Mouse (Mus musculus): ENCODE data around the gene Nr2f1. TPM values are rescaled to one million over a fixed set of nuclear protein-coding genes. Genes with fewer than 3 reads are reported as not detected.

The Nr2f1 gene
- polyA plus RNA-seq, 1 experiment from 2014 or later, result 82.0 TPM

- Histone ChIP-seq H3K4me2 (ENCODE audit: low read length) (peak overlapping the region; percentile 55), H3K9ac (ENCODE audit: low read length) (peak overlapping the region; percentile 81), H3K4me1 (ENCODE audit: control insufficient read depth, insufficient read depth, low read length) (peaks cover 12% of the 10 kb centered on the region), H3K9me3 (replicated peaks; ENCODE audit: control insufficient read depth, low read length) (no peaks in the 10 kb centered on the region), H3K27me3 (replicated peaks; ENCODE audit: control insufficient read depth, insufficient read depth, low read length) (peaks cover 17% of the 10 kb centered on the region), H3K4me3 (ENCODE audit: low read depth, low read length) (peak overlapping the region; percentile 33), H3K27ac (ENCODE audit: low read depth, low read length) (peak overlapping the region; percentile 96), H3K36me3 (ENCODE audit: control insufficient read depth, insufficient read depth, low read length) (no peaks in the 10 kb centered on the region)
- ATAC-seq, result no peak
- DNase-seq (ENCODE audit: low spot score), result no peak
- 18% methylated on average over 5 of the region's 5 CpGs for WGBS
These were observed 20.8 kb downstream of the Nr2f1 start for GRCm38 (mm10) chr13:78178771-78179170.

DNA sequence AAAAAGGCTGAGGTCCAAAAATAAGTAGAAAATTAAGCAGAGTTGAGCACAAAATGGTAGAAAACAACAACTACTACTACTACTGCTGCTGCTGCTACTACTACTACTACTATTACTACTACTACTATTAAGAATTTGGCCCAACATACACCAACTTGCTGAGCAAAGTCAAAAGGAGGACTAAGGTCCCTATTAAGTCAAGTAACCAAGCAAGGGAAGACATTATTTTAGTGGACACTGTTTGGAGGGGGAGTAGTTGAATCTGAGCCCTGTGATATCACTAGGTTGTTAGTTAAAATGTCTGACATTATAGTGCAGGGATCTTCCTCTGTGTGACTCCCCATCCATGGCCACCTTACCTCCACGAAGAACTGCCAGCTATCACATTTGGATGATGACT is 21.5 kb downstream of the Nr2f1 start:
- Histone ChIP-seq H3K27ac (ENCODE audit: low read depth, low read length) (peak overlapping the region; percentile 96), H3K27me3 (replicated peaks; ENCODE audit: control insufficient read depth, insufficient read depth, low read length) (peaks cover 16% of the 10 kb centered on the region), H3K36me3 (ENCODE audit: control insufficient read depth, insufficient read depth, low read length) (no peaks in the 10 kb centered on the region), H3K4me2 (ENCODE audit: low read length) (peak overlapping the region; percentile 55), H3K4me3 (ENCODE audit: low read depth, low read length) (peak overlapping the region; percentile 33), H3K9ac (ENCODE audit: low read length) (peak overlapping the region; percentile 81), H3K4me1 (ENCODE audit: control insufficient read depth, insufficient read depth, low read length) (peaks cover 10% of the 10 kb centered on the region), H3K9me3 (replicated peaks; ENCODE audit: control insufficient read depth, low read length) (no peaks in the 10 kb centered on the region)
- ATAC-seq, result no peak
- peak; percentile 15 for DNase-seq (ENCODE audit: low spot score)
- 16% methylated on average over 1 of the region's 1 CpGs for WGBS

DNA sequence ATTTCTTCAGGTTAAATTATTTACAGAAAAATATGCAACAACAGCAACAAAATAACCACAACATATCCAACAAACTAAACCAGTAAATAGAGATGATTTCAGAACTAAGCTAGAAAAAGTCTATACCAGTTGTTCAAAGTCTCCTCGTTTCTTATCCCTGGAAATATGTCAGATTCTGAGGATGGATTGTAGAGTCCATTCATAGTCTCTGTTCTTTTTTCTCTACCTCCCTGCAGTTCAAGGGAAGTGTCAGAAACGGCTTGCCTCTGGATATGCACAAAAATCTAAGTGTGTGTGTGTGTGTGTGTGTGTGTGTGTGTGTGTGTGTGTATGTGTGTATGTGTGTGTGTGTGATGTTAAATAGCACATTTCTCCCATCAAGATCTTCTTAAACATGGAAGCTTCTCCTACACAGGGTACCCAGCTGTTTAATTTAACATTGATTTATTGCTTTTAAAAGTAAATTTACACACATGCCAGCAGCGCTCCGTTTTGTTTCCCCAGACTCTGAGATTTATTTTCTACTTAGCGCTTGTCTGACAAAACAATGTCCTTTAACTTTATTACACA is 22.1 kb downstream of the Nr2f1 start:
- H3K36me3 ChIP-seq (ENCODE audit: control insufficient read depth, insufficient read depth, low read length), result no peaks in the 10 kb centered on the region
- H3K27ac ChIP-seq (ENCODE audit: low read depth, low read length), result peak overlapping the region; percentile 96
- H3K4me2 ChIP-seq (ENCODE audit: low read length), result peak overlapping the region; percentile 55
- WGBS, result 22% methylated on average over 5 of the region's 5 CpGs
- peaks cover 20% of the 10 kb centered on the region for H3K27me3 ChIP-seq (replicated peaks; ENCODE audit: control insufficient read depth, insufficient read depth, low read length)
- H3K9ac ChIP-seq (ENCODE audit: low read length), result peak overlapping the region; percentile 81
- DNase-seq (ENCODE audit: low spot score) (peak; percentile 42), ATAC-seq (no peak)
- peak overlapping the region; percentile 33 for H3K4me3 ChIP-seq (ENCODE audit: low read depth, low read length)
- peaks cover 10% of the 10 kb centered on the region; the same call in 1 of the 2 replicates for H3K4me1 ChIP-seq (ENCODE audit: control insufficient read depth, insufficient read depth, low read length)
- no peaks in the 10 kb centered on the region for H3K9me3 ChIP-seq (replicated peaks; ENCODE audit: control insufficient read depth, low read length)

GRCm38 (mm10) chr13:78175821-78176380 is 23.7 kb downstream of the Nr2f1 start:
- Histone ChIP-seq H3K4me1 (ENCODE audit: control insufficient read depth, insufficient read depth, low read length) (0 out of 2 replicates have a peak, but pooled peaks cover 7% of the 10 kb centered on the region), H3K4me3 (ENCODE audit: low read depth, low read length) (peak overlapping the region; percentile 11), H3K36me3 (ENCODE audit: control insufficient read depth, insufficient read depth, low read length) (no peaks in the 10 kb centered on the region), H3K9me3 (replicated peaks; ENCODE audit: control insufficient read depth, low read length) (no peaks in the 10 kb centered on the region), H3K27me3 (replicated peaks; ENCODE audit: control insufficient read depth, insufficient read depth, low read length) (peaks cover 25% of the 10 kb centered on the region), H3K9ac (ENCODE audit: low read length) (peak overlapping the region; percentile 61), H3K4me2 (ENCODE audit: low read length) (peak overlapping the region; percentile 43), H3K27ac (ENCODE audit: low read depth, low read length) (peak overlapping the region; percentile 73)
- WGBS, result 2% methylated on average over 8 of the region's 8 CpGs
- DNase-seq (ENCODE audit: low spot score) (peak; percentile 90), ATAC-seq (peak; percentile 21; the same call in 1 of the 2 replicates)

GRCm38 (mm10) chr13:78174891-78175290 is 24.7 kb downstream of the Nr2f1 start:
- Histone ChIP-seq H3K9me3 (replicated peaks; ENCODE audit: control insufficient read depth, low read length) (no peaks in the 10 kb centered on the region), H3K4me1 (ENCODE audit: control insufficient read depth, insufficient read depth, low read length) (0 out of 2 replicates have a peak, but pooled peaks cover 9% of the 10 kb centered on the region), H3K9ac (ENCODE audit: low read length) (peak overlapping the region; percentile 40), H3K27me3 (replicated peaks; ENCODE audit: control insufficient read depth, insufficient read depth, low read length) (peaks cover 31% of the 10 kb centered on the region), H3K36me3 (ENCODE audit: control insufficient read depth, insufficient read depth, low read length) (no peaks in the 10 kb centered on the region), H3K27ac (ENCODE audit: low read depth, low read length) (peak overlapping the region; percentile 35), H3K4me2 (ENCODE audit: low read length) (peak overlapping the region; percentile 43), H3K4me3 (ENCODE audit: low read depth, low read length) (no peak overlapping the region)
- DNase-seq (ENCODE audit: low spot score) (peak; percentile 20), ATAC-seq (no peak)
- 26% methylated on average over 1 of the region's 1 CpGs for WGBS

- WGBS, result 2% methylated on average over 3 of the region's 3 CpGs
These were observed 25.4 kb downstream of the Nr2f1 start for GRCm38 (mm10) chr13:78174191-78174590.

GRCm38 (mm10) chr13:78172861-78173260 is 26.7 kb downstream of the Nr2f1 start:
- peaks cover 47% of the 10 kb centered on the region for H3K27me3 ChIP-seq (replicated peaks; ENCODE audit: control insufficient read depth, insufficient read depth, low read length)
- DNase-seq (ENCODE audit: low spot score) (peak; percentile 42), ATAC-seq (no peak)
- H3K27ac ChIP-seq (ENCODE audit: low read depth, low read length), result peak overlapping the region; percentile 86; the same call in 1 of the 2 replicates
- no peaks in the 10 kb centered on the region for H3K36me3 ChIP-seq (ENCODE audit: control insufficient read depth, insufficient read depth, low read length)
- no peaks in the 10 kb centered on the region for H3K9me3 ChIP-seq (replicated peaks; ENCODE audit: control insufficient read depth, low read length)
- H3K4me2 ChIP-seq (ENCODE audit: low read length), result peak overlapping the region; percentile 51
- H3K4me1 ChIP-seq (ENCODE audit: control insufficient read depth, insufficient read depth, low read length), result 0 out of 2 replicates have a peak, but pooled peaks cover 2% of the 10 kb centered on the region
- 6% methylated on average over 3 of the region's 3 CpGs for WGBS
- peak overlapping the region; percentile 19; the same call in 1 of the 2 replicates for H3K4me3 ChIP-seq (ENCODE audit: low read depth, low read length)
- H3K9ac ChIP-seq (ENCODE audit: low read length), result peak overlapping the region; percentile 64

More at GRCm38 (mm10) chr13:78174191-78174590, 25.4 kb downstream of the Nr2f1 start:
- DNase-seq (ENCODE audit: low spot score) (no peak), ATAC-seq (no peak)
- H3K9me3 ChIP-seq (replicated peaks; ENCODE audit: control insufficient read depth, low read length), result no peaks in the 10 kb centered on the region
- H3K36me3 ChIP-seq (ENCODE audit: control insufficient read depth, insufficient read depth, low read length), result no peaks in the 10 kb centered on the region
- H3K9ac ChIP-seq (ENCODE audit: low read length), result peak overlapping the region; percentile 33; the same call in 1 of the 2 replicates
- no peak overlapping the region for H3K4me3 ChIP-seq (ENCODE audit: low read depth, low read length)
- peak overlapping the region; percentile 43 for H3K4me2 ChIP-seq (ENCODE audit: low read length)
- H3K4me1 ChIP-seq (ENCODE audit: control insufficient read depth, insufficient read depth, low read length), result 0 out of 2 replicates have a peak, but pooled peaks cover 3% of the 10 kb centered on the region
- H3K27me3 ChIP-seq (replicated peaks; ENCODE audit: control insufficient read depth, insufficient read depth, low read length), result peaks cover 36% of the 10 kb centered on the region
- H3K27ac ChIP-seq (ENCODE audit: low read depth, low read length), result no peak overlapping the region

DNA sequence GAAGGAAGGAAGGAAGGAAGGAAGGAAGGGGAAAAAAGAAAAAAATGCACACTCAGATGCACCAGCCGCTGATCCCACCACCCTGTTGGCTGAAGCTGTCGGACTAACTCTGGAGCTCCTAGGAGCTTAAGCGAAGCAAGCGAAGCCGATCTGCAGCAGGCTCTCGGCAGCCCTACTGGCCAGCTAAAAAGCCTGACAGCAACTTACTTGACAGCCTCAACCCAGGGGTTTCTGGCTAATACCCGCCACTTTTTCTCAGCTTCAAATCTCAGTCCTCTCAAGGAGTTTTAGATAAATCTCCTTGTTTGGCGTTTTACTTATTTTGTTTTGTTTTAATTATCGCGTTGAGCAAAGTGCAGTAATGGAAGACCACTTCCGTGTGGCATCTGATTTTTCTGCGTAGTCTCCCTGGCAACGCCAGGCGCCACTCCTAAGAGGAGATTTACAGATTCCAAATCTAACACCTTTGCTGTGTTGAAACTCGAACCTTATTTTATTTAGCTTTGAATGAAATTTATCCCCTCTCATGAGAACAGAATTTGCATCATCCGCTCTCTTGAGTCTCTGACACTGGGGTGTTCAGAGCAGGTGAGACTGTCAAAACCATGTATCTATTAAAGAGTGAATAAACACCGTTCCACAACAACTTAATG is 27.4 kb downstream of the Nr2f1 start:
- peak overlapping the region; percentile 86 for H3K27ac ChIP-seq (ENCODE audit: low read depth, low read length)
- no peaks in the 10 kb centered on the region for H3K9me3 ChIP-seq (replicated peaks; ENCODE audit: control insufficient read depth, low read length)
- peak overlapping the region; percentile 64 for H3K9ac ChIP-seq (ENCODE audit: low read length)
- peak overlapping the region; percentile 19 for H3K4me3 ChIP-seq (ENCODE audit: low read depth, low read length)
- H3K4me2 ChIP-seq (ENCODE audit: low read length), result peak overlapping the region; percentile 51
- peaks cover 55% of the 10 kb centered on the region for H3K27me3 ChIP-seq (replicated peaks; ENCODE audit: control insufficient read depth, insufficient read depth, low read length)
- H3K4me1 ChIP-seq (ENCODE audit: control insufficient read depth, insufficient read depth, low read length), result 0 out of 2 replicates have a peak, but pooled peaks cover 2% of the 10 kb centered on the region
- DNase-seq (ENCODE audit: low spot score) (peak; percentile 71), ATAC-seq (no peak)
- 2% methylated on average over 17 of the region's 17 CpGs for WGBS
- no peaks in the 10 kb centered on the region for H3K36me3 ChIP-seq (ENCODE audit: control insufficient read depth, insufficient read depth, low read length)
